8 mouse cellular contexts compared by ENCODE assay signal in genomic region chr10:116848749-116849473, GRCm38 (mm10). TPM values are rescaled to one million over a fixed set of nuclear protein-coding genes. Genes with fewer than 3 reads are reported as not detected.
A peak's percentile ranks its signal among the peaks of the same experiment; 100 is the strongest.
DNase-seq lines count a peak whose midpoint lies in the region; ATAC-seq and TF ChIP-seq lines count a peak whose summit lies in the region.

No protein-coding gene starts in this region.

- no peak for TF ChIP-seq EP300 in lung, postnatal 0 days (IDR thresholded peaks at IDR 0.05)

- 16% methylated on average over 22 of the region's 22 CpGs for WGBS in forebrain, postnatal 0 days
- 15% methylated on average over 22 of the region's 22 CpGs for WGBS in lung, postnatal 0 days

- peak overlapping the region; percentile 47 for H3K4me2 ChIP-seq in forebrain, postnatal 0 days (ENCODE audit: low read depth)
- H3K4me2 ChIP-seq in lung, postnatal 0 days (replicated peaks; ENCODE audit: low read depth, low read length) = no peak overlapping the region

- no peaks in the 10 kb centered on the region for H3K4me1 ChIP-seq in ES-E14 (ENCODE audit: control insufficient read depth in 2 of 2, insufficient read depth in 2 of 2, low read length in 2 of 2, poor library complexity in 1 of 2)
- 0 out of 2 replicates have a peak, but pooled peaks cover 7% of the 10 kb centered on the region for H3K4me1 ChIP-seq in forebrain, postnatal 0 days (ENCODE audit: insufficient read depth)
- H3K4me1 ChIP-seq in lung, postnatal 0 days (ENCODE audit: insufficient read depth, low read depth, low read length) = no peaks in the 10 kb centered on the region

- H3K27ac ChIP-seq in ES-E14 (ENCODE audit: insufficient read depth, low read depth, low read length, poor library complexity, severe bottlenecking) = no peak overlapping the region
- no peak overlapping the region for H3K27ac ChIP-seq in forebrain, postnatal 0 days (ENCODE audit: low read depth, low read length)
- H3K27ac ChIP-seq in layer of hippocampus, adult 2 months = no peak overlapping the region
- H3K27ac ChIP-seq in lung, postnatal 0 days (ENCODE audit: low read length) = no peak overlapping the region

- peak; percentile 66 for DNase-seq in ES-E14 (ENCODE audit: low read depth, low spot score)
- peak; percentile 87 for DNase-seq in cerebellum, adult 11 months
- DNase-seq in forebrain, postnatal 0 days = peak; percentile 89
- peak; percentile 93 for DNase-seq in heart, postnatal 4 days
- DNase-seq in layer of hippocampus, adult 2 months (ENCODE audit: low spot score in 2 of 2) = peak; percentile 79 to 92
- DNase-seq in lung, postnatal 0 days (ENCODE audit: low spot score) = peak; percentile 82
- peak; percentile 83 for DNase-seq in ovary, postnatal 36 days (ENCODE audit: low spot score)
- DNase-seq in thymus, postnatal 14 days = peak; percentile 85

- H3K36me3 ChIP-seq in ES-E14 (ENCODE audit: control insufficient read depth, insufficient read depth, low read length, poor library complexity, severe bottlenecking) = no peaks in the 10 kb centered on the region
- H3K36me3 ChIP-seq in forebrain, postnatal 0 days (ENCODE audit: insufficient read depth) = no peaks in the 10 kb centered on the region
- no peaks in the 10 kb centered on the region for H3K36me3 ChIP-seq in lung, postnatal 0 days (ENCODE audit: insufficient read depth, low read length)

- no peak overlapping the region for H3K9ac ChIP-seq in ES-E14 (ENCODE audit: insufficient read depth, low read depth, low read length, poor library complexity, severe bottlenecking)
- H3K9ac ChIP-seq in forebrain, postnatal 0 days = peak overlapping the region; percentile 31; the same call in 1 of the 2 replicates
- no peak overlapping the region for H3K9ac ChIP-seq in lung, postnatal 0 days (replicated peaks; ENCODE audit: low read depth)

- H3K27me3 ChIP-seq in forebrain, postnatal 0 days (ENCODE audit: insufficient read depth, low read length) = no peaks in the 10 kb centered on the region
- H3K27me3 ChIP-seq in lung, postnatal 0 days (replicated peaks; ENCODE audit: insufficient read depth, low read length) = no peaks in the 10 kb centered on the region

- ATAC-seq in forebrain, postnatal 0 days = peak; percentile 80
- no peak for ATAC-seq in lung, postnatal 0 days

- H3K4me3 ChIP-seq in ES-E14 (ENCODE audit: insufficient read depth in 1 of 2, low read depth in 1 of 2, low read length in 2 of 2, poor library complexity in 1 of 2, severe bottlenecking in 1 of 2) = peak overlapping the region in 1 of 2 experiments; percentile 49; a peak in 1 of 4 replicates
- H3K4me3 ChIP-seq in forebrain, postnatal 0 days (ENCODE audit: low read depth, low read length) = peak overlapping the region; percentile 8; the same call in 1 of the 2 replicates
- H3K4me3 ChIP-seq in layer of hippocampus, adult 2 months = peak overlapping the region; percentile 40; the same call in 1 of the 2 replicates
- no peak overlapping the region for H3K4me3 ChIP-seq in lung, postnatal 0 days (ENCODE audit: low read depth, low read length)

- in situ Hi-C loops in ES-E14 (cut with MboI; ENCODE audit: low sequenced_read_pairs in 2 of 2, unreplicated experiment in 2 of 2) = no loop called here

- TF ChIP-seq CTCF in forebrain, postnatal 0 days (IDR thresholded peaks at IDR 0.05; ENCODE audit: low read depth) = peak; percentile 94
- peak; percentile 97 for TF ChIP-seq CTCF in layer of hippocampus, adult 2 months (conservative IDR thresholded peaks at IDR 0.05)
- TF ChIP-seq CTCF in lung, postnatal 0 days (IDR thresholded peaks at IDR 0.05) = peak; percentile 93

- H3K9me3 ChIP-seq in ES-E14 (ENCODE audit: control insufficient read depth, insufficient read depth, low read depth, low read length) = no peaks in the 10 kb centered on the region
- no peaks in the 10 kb centered on the region for H3K9me3 ChIP-seq in forebrain, postnatal 0 days (ENCODE audit: low read length)
- no peaks in the 10 kb centered on the region for H3K9me3 ChIP-seq in lung, postnatal 0 days (ENCODE audit: low read length)

TF ChIP-seq in ES-E14, 5 proteins besides CTCF, POLR2A, EP300 and RAD21:
- TF ChIP-seq HCFC1 (IDR thresholded peaks at IDR 0.05; ENCODE audit: borderline replicate concordance, insufficient read depth, low read length) (no peak), ZNF384 (IDR thresholded peaks at IDR 0.05; ENCODE audit: low read depth, low read length) (no peak), MAFK (IDR thresholded peaks at IDR 0.05; ENCODE audit: insufficient read depth, low read depth, low read length) (no peak), ZC3H11A (IDR thresholded peaks at IDR 0.05; ENCODE audit: borderline replicate concordance, low read depth, low read length) (no peak; the same call in 1 of the 2 replicates), CHD2 (IDR thresholded peaks at IDR 0.05; ENCODE audit: low read depth, low read length) (no peak)

RNA-seq across cellular contexts. Expression of gene Myrfl, which starts 47.8 kb away (rescaled TPM):
- total RNA-seq in ES-E14 (2012; rRNA removed) = 0.11 and 0.13 TPM in 2 replicates
- 0.08 TPM in 1 of 2 replicates, not detected in the other for total RNA-seq in forebrain, postnatal 0 days (2014; rRNA removed)
- polyA plus RNA-seq in forebrain, postnatal 0 days (2015; fragmentation: Nextera tagmentation; extraction: Ambion mirVana) = not detected in 2 replicates
- under 1 TPM; 0.32 to 0.41 TPM for total RNA-seq in heart, postnatal 4 days (2021)
- total RNA-seq in layer of hippocampus, adult 2 months (2021) = under 1 TPM; 0.32 to 0.33 TPM
- polyA plus RNA-seq in lung, postnatal 0 days (2015; fragmentation: Nextera tagmentation; extraction: Ambion mirVana) = not detected in 2 replicates
